Mouse (Mus musculus) MEL (cell line): ENCODE measurements around the gene Gnat1.

Experiments used
- CTCF ChIP-seq, 3 experiments: IDR thresholded peaks in 2 of 3; conservative IDR thresholded peaks in 1 of 3; 2 replicates each; pipeline ENCODE4 v1.5.1; 2011 to 2012; ENCODE audit warnings: low read length in 3 of 3, low read depth in 2 of 3, mild to moderate bottlenecking in 2 of 3, improper control_type of control experiment in 1 of 3, inconsistent platforms in 1 of 3, mixed read lengths in 1 of 3, moderate library complexity in 1 of 3; ENCODE audit not compliant: control insufficient read depth in 1 of 3, insufficient read depth in 1 of 3, poor library complexity in 1 of 3, severe bottlenecking in 1 of 3
- EP300 ChIP-seq, 2 experiments: IDR thresholded peaks; 2 replicates each; pipeline ENCODE4 v1.6.1; 2011; ENCODE audit warnings: improper control_type of control experiment in 2 of 2, low read length in 2 of 2, low read depth in 1 of 2, mild to moderate bottlenecking in 1 of 2
- ETS1 ChIP-seq: IDR thresholded peaks from 2 replicates; pipeline ENCODE4 v1.6.1; 2012; ENCODE audit warnings: low read depth, mild to moderate bottlenecking, inconsistent platforms, low read length, improper control_type of control experiment, moderate library complexity
- GATA1 ChIP-seq: IDR thresholded peaks from 2 replicates; pipeline ENCODE4 v1.6.1; 2011; ENCODE audit warnings: low read depth, low read length, improper control_type of control experiment
- MAFK ChIP-seq: IDR thresholded peaks from 2 replicates; pipeline ENCODE4 v1.6.1; 2011; ENCODE audit warnings: low read depth, mild to moderate bottlenecking, low read length, improper control_type of control experiment, borderline replicate concordance
- MAX ChIP-seq: IDR thresholded peaks from 2 replicates; pipeline ENCODE4 v1.6.1; 2011; ENCODE audit warnings: low read length, improper control_type of control experiment
- MXI1 ChIP-seq: IDR thresholded peaks from 2 replicates; pipeline ENCODE4 v1.6.1; 2011; ENCODE audit warnings: mild to moderate bottlenecking, low read depth, low read length, improper control_type of control experiment
- NELFE ChIP-seq: IDR thresholded peaks from 2 replicates; pipeline ENCODE4 v1.6.1; 2011; ENCODE audit warnings: low read depth, low read length, improper control_type of control experiment
- SMC3 ChIP-seq: IDR thresholded peaks from 2 replicates; pipeline ENCODE4 v1.6.1; 2011; ENCODE audit warnings: low read depth, low read length, improper control_type of control experiment
- TBP ChIP-seq: IDR thresholded peaks from 2 replicates; pipeline ENCODE4 v1.8.0; 2011; ENCODE audit warnings: low read depth, low read length, improper control_type of control experiment

DNA sequence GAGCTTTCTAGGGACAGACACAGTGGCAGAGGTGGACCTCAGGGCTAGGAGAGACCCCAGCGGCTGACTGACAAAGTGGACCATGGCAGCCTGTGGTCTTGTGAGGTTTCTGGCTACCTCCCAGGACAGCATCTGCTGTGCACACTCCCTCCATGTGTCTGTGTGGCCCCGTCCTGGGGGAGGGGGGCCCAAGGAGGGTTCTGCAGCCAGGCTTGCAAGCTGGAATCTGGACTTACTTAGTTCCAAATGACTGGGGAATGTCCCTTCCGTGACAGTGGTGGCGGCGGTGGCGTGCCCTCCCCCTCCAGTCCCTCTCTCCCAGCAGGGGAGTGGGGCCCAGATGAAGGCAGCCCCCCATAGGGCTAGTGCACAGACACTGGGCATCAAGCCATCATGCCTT, 37.4 kb upstream of the Gnat1 start:
- TF ChIP-seq SMC3 (no peak), MAX (no peak), MXI1 (no peak), NELFE (no peak), MAFK (no peak), TBP (no peak), CTCF (IDR thresholded peaks at IDR 0.05 in 2 of 3, conservative IDR thresholded peaks at IDR 0.05 in 1 of 3; ENCODE audit: control insufficient read depth in 1 of 3, insufficient read depth in 1 of 3, low read depth in 2 of 3, low read length in 3 of 3, poor library complexity in 1 of 3, severe bottlenecking in 1 of 3) (no peak), EP300 (IDR thresholded peaks at IDR 0.05; ENCODE audit: low read depth in 1 of 2, low read length in 2 of 2) (no peak), GATA1 (no peak), ETS1 (no peak)
